Mouse (Mus musculus): ENCODE data around the gene Gm12248. TPM values are rescaled to one million over a fixed set of nuclear protein-coding genes. Genes with fewer than 3 reads are reported as not detected.
A peak's percentile ranks its signal among the peaks of the same experiment; 100 is the strongest.

Gene Gm12248
- total RNA-seq, 2 experiments from 2014 or later = not detected

- no peak for DNase-seq
These were observed 64.0 kb downstream of the Gm12248 start for GRCm38 (mm10) chr11:58028981-58029380.

- DNase-seq = no peak
These were observed 66.1 kb downstream of the Gm12248 start for GRCm38 (mm10) chr11:58026860-58027259.

GRCm38 (mm10) chr11:58026337-58026736 lies 66.6 kb downstream of the Gm12248 start:
- DNase-seq = no peak

- no peak for DNase-seq
These were observed 67.1 kb downstream of the Gm12248 start for GRCm38 (mm10) chr11:58025881-58026280.

GRCm38 (mm10) chr11:58024671-58025070 lies 68.3 kb downstream of the Gm12248 start:
- no peak for DNase-seq

GRCm38 (mm10) chr11:58024271-58024670 lies 68.7 kb downstream of the Gm12248 start:
- no peak for DNase-seq

GRCm38 (mm10) chr11:58021618-58022017 lies 71.3 kb downstream of the Gm12248 start:
- DNase-seq = no peak

- no peak for DNase-seq
These were observed 71.8 kb downstream of the Gm12248 start for GRCm38 (mm10) chr11:58021095-58021494.

GRCm38 (mm10) chr11:58018701-58019100 lies 74.2 kb downstream of the Gm12248 start:
- no peak for DNase-seq

GRCm38 (mm10) chr11:58018287-58018686 lies 74.6 kb downstream of the Gm12248 start:
- DNase-seq = peak; percentile 18

- no peak for DNase-seq
These were observed 75.5 kb downstream of the Gm12248 start for GRCm38 (mm10) chr11:58017422-58017821.

- no peak for DNase-seq
These were observed 76.6 kb downstream of the Gm12248 start for GRCm38 (mm10) chr11:58016371-58016770.

- no peak for DNase-seq
These were observed 77.6 kb downstream of the Gm12248 start for GRCm38 (mm10) chr11:58015339-58015738.

GRCm38 (mm10) chr11:58014604-58015003 lies 78.3 kb downstream of the Gm12248 start:
- DNase-seq = no peak

Other genes with a start within 250 kb of the Gm12248 start
- 10 to 100 TPM; 78.2 to 88.3 TPM for gene Larp1, start 84.1 kb downstream of the Gm12248 start, total RNA-seq (2021)
- gene Cnot8, start 11.0 kb upstream of the Gm12248 start, total RNA-seq (2021) = 10 to 100 TPM; 38.3 to 40.7 TPM
- 10 to 100 TPM; 10.8 to 14.6 TPM for gene Gemin5, start 75.4 kb upstream of the Gm12248 start, total RNA-seq (2021)
- 10 to 100 TPM; 43.9 to 49.0 TPM for gene Mrpl22, start 78.5 kb upstream of the Gm12248 start, total RNA-seq (2021)
- 1 to 10 TPM; 4.7 to 6.6 TPM for gene Igtp, start 106.4 kb upstream of the Gm12248 start, total RNA-seq (2021)
- 1 to 10 TPM; 7.1 to 7.5 TPM for gene Irgm2, start 106.5 kb upstream of the Gm12248 start, total RNA-seq (2021)
- not detected for gene 4930438A08Rik, start 181.7 kb upstream of the Gm12248 start, total RNA-seq (2021)
- gene Zfp692, start 213.9 kb upstream of the Gm12248 start, total RNA-seq (2021) = 1 to 10 TPM; 3.5 to 5.3 TPM
- 10 to 100 TPM; 31.0 to 41.3 TPM for gene Zfp672, start 237.2 kb upstream of the Gm12248 start, total RNA-seq (2021)
- 10 to 100 TPM; 28.0 to 30.3 TPM for gene Sh3bp5l, start 237.6 kb upstream of the Gm12248 start, total RNA-seq (2021)